Mouse (Mus musculus): ENCODE measurements at regions not wholly inside any gene's neighbourhood (a gene's known extent, or its start where the extent isn't known, plus 50 kb on each side); places are given as distances from the start of the nearest gene placed in this dataset.

- TF ChIP-seq CTCF (IDR thresholded peaks at IDR 0.05; ENCODE audit: low read depth) (no peak), EP300 (IDR thresholded peaks at IDR 0.05; ENCODE audit: low read depth) (no peak)
- H3K4me2 ChIP-seq (ENCODE audit: low read depth, low read length) = no peak overlapping the region
These were observed 618.8 kb upstream of the Slc39a10 start for GRCm38 (mm10) chr1:47511426-47511825.

DNA sequence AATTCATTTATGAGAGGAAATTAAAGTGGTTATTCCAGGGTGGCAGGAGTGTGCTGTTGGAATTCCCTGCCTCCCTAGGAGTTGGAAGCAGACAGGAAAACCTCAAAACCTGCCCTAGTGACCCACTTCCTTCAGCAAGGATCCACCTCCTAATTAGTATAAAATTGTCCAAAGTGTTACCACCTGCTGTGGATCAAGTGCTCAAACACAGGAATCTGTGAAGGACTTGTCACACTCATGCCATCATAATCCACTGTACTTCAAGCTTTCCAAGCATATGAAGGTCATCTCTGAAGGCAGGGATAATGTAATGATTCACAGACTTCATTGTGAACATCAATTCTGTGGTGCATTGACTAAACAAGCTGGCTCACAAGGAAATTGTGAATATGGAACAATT is 615.1 kb upstream of the Slc39a10 start:
- DNase-seq (ENCODE audit: low spot score) = no peak
- H3K4me2 ChIP-seq (ENCODE audit: low read depth, low read length) = no peak overlapping the region
- H3K27me3 ChIP-seq (ENCODE audit: control insufficient read depth, insufficient read depth, low read length) = no peaks in the 10 kb centered on the region
- H3K36me3 ChIP-seq (replicated peaks; ENCODE audit: control insufficient read depth, insufficient read depth, low read length) = no peaks in the 10 kb centered on the region
- H3K27ac ChIP-seq (ENCODE audit: low read depth) = no peak overlapping the region
- H3K9me3 ChIP-seq (replicated peaks; ENCODE audit: control insufficient read depth, low read length) = no peaks in the 10 kb centered on the region
- H3K9ac ChIP-seq (replicated peaks; ENCODE audit: low read depth, low read length) = no peak overlapping the region
- no peak for ATAC-seq (ENCODE audit: insufficient read depth, low read depth)
- no peak overlapping the region for H3K4me3 ChIP-seq (ENCODE audit: low read depth, low read length)
- TF ChIP-seq CTCF (IDR thresholded peaks at IDR 0.05; ENCODE audit: low read depth) (no peak), EP300 (IDR thresholded peaks at IDR 0.05; ENCODE audit: low read depth) (no peak)
- H3K4me1 ChIP-seq (ENCODE audit: control insufficient read depth, insufficient read depth) = no peaks in the 10 kb centered on the region

More at GRCm38 (mm10) chr1:47511426-47511825, 618.8 kb upstream of the Slc39a10 start:
- ATAC-seq (ENCODE audit: insufficient read depth, low read depth) = no peak
- H3K36me3 ChIP-seq (replicated peaks; ENCODE audit: control insufficient read depth, insufficient read depth, low read length) = no peaks in the 10 kb centered on the region
- H3K4me3 ChIP-seq (ENCODE audit: low read depth, low read length) = no peak overlapping the region
- H3K9ac ChIP-seq (replicated peaks; ENCODE audit: low read depth, low read length) = no peak overlapping the region
- no peak for DNase-seq (ENCODE audit: low spot score)
- no peaks in the 10 kb centered on the region for H3K9me3 ChIP-seq (replicated peaks; ENCODE audit: control insufficient read depth, low read length)
- WGBS = 76% methylated on average over 5 of the region's 5 CpGs
- H3K27ac ChIP-seq (ENCODE audit: low read depth) = no peak overlapping the region
- H3K27me3 ChIP-seq (ENCODE audit: control insufficient read depth, insufficient read depth, low read length) = no peaks in the 10 kb centered on the region
- no peaks in the 10 kb centered on the region for H3K4me1 ChIP-seq (ENCODE audit: control insufficient read depth, insufficient read depth)

DNA sequence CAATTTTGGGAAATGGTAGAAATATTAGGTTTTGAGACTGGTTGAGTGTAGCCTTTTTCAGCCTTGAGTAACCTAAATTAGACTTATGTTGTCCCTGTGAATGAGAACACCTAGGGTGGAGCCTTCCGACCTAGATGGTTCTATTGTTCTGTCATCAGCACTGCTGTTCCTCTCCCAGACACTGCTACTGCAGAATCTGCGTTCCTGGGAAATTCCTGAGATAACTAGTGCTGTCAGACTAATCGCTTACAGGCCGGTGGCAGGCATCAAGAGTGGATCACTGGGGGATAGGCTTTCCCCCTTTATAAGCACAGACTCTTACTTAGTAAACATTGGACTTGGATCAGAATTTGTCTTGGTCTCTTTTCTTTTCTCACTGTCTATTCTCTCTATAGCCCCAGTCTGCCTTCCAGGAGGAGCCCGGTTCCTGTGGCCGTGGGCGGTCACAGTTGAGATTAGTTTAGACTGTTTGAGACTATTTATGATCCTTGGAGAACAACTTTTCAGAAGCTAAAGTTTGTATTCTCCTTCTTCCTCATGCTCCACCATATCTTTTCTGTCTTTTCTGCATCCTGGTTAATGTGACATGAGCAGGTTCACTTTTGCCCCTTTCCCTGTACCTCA is 596.0 kb upstream of the Slc39a10 start:
- H3K36me3 ChIP-seq (replicated peaks; ENCODE audit: control insufficient read depth, insufficient read depth, low read length) = no peaks in the 10 kb centered on the region
- no peak for DNase-seq (ENCODE audit: low spot score)
- 21% methylated on average over 7 of the region's 7 CpGs for WGBS
- no peaks in the 10 kb centered on the region; the same call in 1 of the 2 replicates for H3K4me1 ChIP-seq (ENCODE audit: control insufficient read depth, insufficient read depth)
- H3K4me3 ChIP-seq (ENCODE audit: low read depth, low read length) = no peak overlapping the region
- no peak overlapping the region for H3K9ac ChIP-seq (replicated peaks; ENCODE audit: low read depth, low read length)
- H3K4me2 ChIP-seq (ENCODE audit: low read depth, low read length) = no peak overlapping the region
- no peak for TF ChIP-seq CTCF (IDR thresholded peaks at IDR 0.05; ENCODE audit: low read depth)
- TF ChIP-seq EP300 (IDR thresholded peaks at IDR 0.05; ENCODE audit: low read depth) = no peak
- no peaks in the 10 kb centered on the region for H3K27me3 ChIP-seq (ENCODE audit: control insufficient read depth, insufficient read depth, low read length)
- ATAC-seq (ENCODE audit: insufficient read depth, low read depth) = no peak
- no peaks in the 10 kb centered on the region for H3K9me3 ChIP-seq (replicated peaks; ENCODE audit: control insufficient read depth, low read length)
- H3K27ac ChIP-seq (ENCODE audit: low read depth) = no peak overlapping the region

DNA sequence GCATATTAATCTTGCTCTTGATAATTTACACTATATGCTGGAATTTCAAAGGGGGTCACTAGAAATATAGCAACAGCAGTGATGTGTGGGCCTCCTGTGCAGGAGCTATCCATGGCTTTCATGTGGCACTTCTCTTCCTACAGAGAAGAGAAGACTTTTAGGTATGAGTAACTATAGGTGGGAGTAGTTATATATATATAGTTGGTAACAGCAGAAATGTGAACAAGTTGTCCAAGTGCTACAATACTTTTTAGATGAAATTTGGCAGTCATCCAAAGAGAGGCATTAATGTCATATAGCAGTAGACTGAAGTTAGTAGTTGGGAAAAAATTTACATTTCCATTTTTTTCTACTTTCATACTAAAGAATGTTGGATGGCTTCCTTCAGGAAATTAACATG is 593.4 kb upstream of the Slc39a10 start:
- Histone ChIP-seq H3K4me1 (ENCODE audit: control insufficient read depth, insufficient read depth) (no peaks in the 10 kb centered on the region; the same call in 1 of the 2 replicates), H3K9ac (replicated peaks; ENCODE audit: low read depth, low read length) (no peak overlapping the region), H3K36me3 (replicated peaks; ENCODE audit: control insufficient read depth, insufficient read depth, low read length) (no peaks in the 10 kb centered on the region), H3K27me3 (ENCODE audit: control insufficient read depth, insufficient read depth, low read length) (no peaks in the 10 kb centered on the region), H3K27ac (ENCODE audit: low read depth) (no peak overlapping the region), H3K9me3 (replicated peaks; ENCODE audit: control insufficient read depth, low read length) (no peaks in the 10 kb centered on the region), H3K4me2 (ENCODE audit: low read depth, low read length) (no peak overlapping the region), H3K4me3 (ENCODE audit: low read depth, low read length) (no peak overlapping the region)
- DNase-seq (ENCODE audit: low spot score) = no peak
- no peak for ATAC-seq (ENCODE audit: insufficient read depth, low read depth)
- TF ChIP-seq CTCF (IDR thresholded peaks at IDR 0.05; ENCODE audit: low read depth) = no peak
- no peak for TF ChIP-seq EP300 (IDR thresholded peaks at IDR 0.05; ENCODE audit: low read depth)

DNA sequence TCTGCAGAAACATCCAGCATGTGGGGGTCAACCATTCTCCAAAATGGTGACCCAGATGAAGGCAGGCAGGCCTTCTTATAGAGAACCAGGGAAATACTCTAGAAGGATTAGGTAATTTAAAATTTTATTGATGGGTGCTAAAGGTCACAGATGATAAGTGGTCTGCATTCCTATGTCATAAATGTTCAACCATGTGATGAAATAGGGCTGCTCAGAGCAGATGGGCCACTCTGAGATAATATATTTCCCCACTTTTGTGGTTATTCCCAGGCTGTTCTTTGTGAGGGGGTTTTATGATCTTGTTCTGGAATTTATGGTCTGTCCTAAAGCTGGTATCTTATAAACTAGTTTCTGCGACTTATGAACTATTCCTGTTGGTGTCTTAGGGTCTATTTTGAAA is 586.4 kb upstream of the Slc39a10 start:
- H3K36me3 ChIP-seq (replicated peaks; ENCODE audit: control insufficient read depth, insufficient read depth, low read length) = no peaks in the 10 kb centered on the region
- H3K27ac ChIP-seq (ENCODE audit: low read depth) = no peak overlapping the region
- H3K4me3 ChIP-seq (ENCODE audit: low read depth, low read length) = no peak overlapping the region
- no peaks in the 10 kb centered on the region for H3K27me3 ChIP-seq (ENCODE audit: control insufficient read depth, insufficient read depth, low read length)
- H3K4me2 ChIP-seq (ENCODE audit: low read depth, low read length) = no peak overlapping the region
- H3K4me1 ChIP-seq (ENCODE audit: control insufficient read depth, insufficient read depth) = no peaks in the 10 kb centered on the region
- WGBS = 73% methylated on average over 1 of the region's 1 CpGs
- no peak overlapping the region for H3K9ac ChIP-seq (replicated peaks; ENCODE audit: low read depth, low read length)
- H3K9me3 ChIP-seq (replicated peaks; ENCODE audit: control insufficient read depth, low read length) = no peaks in the 10 kb centered on the region
- no peak for TF ChIP-seq EP300 (IDR thresholded peaks at IDR 0.05; ENCODE audit: low read depth)
- TF ChIP-seq CTCF (IDR thresholded peaks at IDR 0.05; ENCODE audit: low read depth) = no peak
- no peak for ATAC-seq (ENCODE audit: insufficient read depth, low read depth)
- no peak for DNase-seq (ENCODE audit: low spot score)

DNA sequence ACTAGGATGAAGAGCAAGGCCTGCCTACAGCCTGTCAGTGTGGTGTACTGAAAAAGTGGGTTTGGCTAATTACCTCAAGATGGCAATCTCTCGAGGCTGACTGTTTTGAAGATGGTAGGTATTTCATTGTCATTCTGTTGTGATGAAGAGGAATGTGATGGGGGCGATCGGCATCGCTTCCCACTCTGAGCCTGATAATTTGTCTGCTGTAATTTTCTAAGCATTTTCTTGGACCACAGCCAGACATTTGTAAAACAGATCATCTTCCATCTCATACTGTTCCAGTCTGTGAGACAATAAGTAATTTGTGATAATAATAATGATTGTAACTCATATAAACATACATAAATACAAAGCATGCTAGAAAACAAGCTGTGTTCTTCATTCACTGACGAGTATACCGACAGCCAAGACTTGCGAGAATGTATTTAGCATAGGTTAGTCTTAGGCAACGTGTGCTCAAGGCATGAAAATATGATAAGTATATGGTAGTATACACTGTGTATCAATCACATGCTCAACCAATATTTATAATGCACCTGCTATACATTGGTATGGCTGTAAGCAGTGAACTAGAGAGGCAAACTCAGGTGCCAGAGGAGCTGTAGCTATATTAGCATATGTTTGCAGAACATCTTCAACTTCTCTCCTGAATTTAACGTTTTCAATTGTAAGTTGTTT is 574.1 kb upstream of the Slc39a10 start:
- Histone ChIP-seq H3K4me2 (ENCODE audit: low read depth, low read length) (no peak overlapping the region), H3K27ac (ENCODE audit: low read depth) (no peak overlapping the region), H3K36me3 (replicated peaks; ENCODE audit: control insufficient read depth, insufficient read depth, low read length) (no peaks in the 10 kb centered on the region), H3K4me3 (ENCODE audit: low read depth, low read length) (no peak overlapping the region), H3K4me1 (ENCODE audit: control insufficient read depth, insufficient read depth) (no peaks in the 10 kb centered on the region), H3K9ac (replicated peaks; ENCODE audit: low read depth, low read length) (no peak overlapping the region), H3K27me3 (ENCODE audit: control insufficient read depth, insufficient read depth, low read length) (no peaks in the 10 kb centered on the region), H3K9me3 (replicated peaks; ENCODE audit: control insufficient read depth, low read length) (no peaks in the 10 kb centered on the region)
- TF ChIP-seq CTCF (IDR thresholded peaks at IDR 0.05; ENCODE audit: low read depth) (no peak), EP300 (IDR thresholded peaks at IDR 0.05; ENCODE audit: low read depth) (no peak)
- no peak for ATAC-seq (ENCODE audit: insufficient read depth, low read depth)
- WGBS = 72% methylated on average over 9 of the region's 9 CpGs
- no peak for DNase-seq (ENCODE audit: low spot score)
